In the genomic region with DNA sequence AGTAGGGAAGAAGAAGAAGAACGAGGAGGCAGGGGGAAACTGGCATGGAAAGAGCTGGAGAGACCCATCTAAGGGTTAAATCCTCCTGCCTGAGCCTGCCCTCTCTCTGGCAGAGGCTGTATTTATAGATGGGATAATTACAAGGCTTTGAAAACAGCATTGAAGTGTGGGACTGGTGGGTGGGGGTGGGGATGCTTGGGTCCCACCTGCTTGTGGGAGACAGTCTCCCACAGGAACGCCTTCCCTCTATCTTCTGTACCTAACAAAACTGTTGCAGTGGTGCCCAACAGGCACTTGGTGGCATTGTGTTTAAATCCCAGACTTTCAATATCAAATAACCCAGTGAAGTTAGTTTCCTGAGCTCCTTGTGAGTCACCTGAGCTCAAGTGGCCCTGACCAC, we compare ENCODE assay signal across 19 mouse cellular contexts.
DNase-seq lines count a peak whose midpoint lies in the region; ATAC-seq lines count a peak whose summit lies in the region.
"Had no signal": no experiment of that assay in that cellular context is flagged by ENCODE, and none has a peak within 500 bp of the region (broad histone marks: within the 10 kb centered on the region; RNA-seq: fewer than 3 reads in every experiment).

No protein-coding gene starts in this region.

- H3K4me2 ChIP-seq in midbrain, embryonic 14.5 days (ENCODE audit: low read length) = no peak overlapping the region
- no peak overlapping the region for H3K4me2 ChIP-seq in midbrain, embryonic 15.5 days
- H3K4me2 ChIP-seq in embryonic facial prominence, embryonic 11.5 days (ENCODE audit: low read depth, low read length) = no peak overlapping the region
- H3K4me2 ChIP-seq: heart, embryonic 12.5 days; limb, embryonic 13.5 days had no signal

- no peaks in the 10 kb centered on the region for H3K36me3 ChIP-seq in midbrain, embryonic 14.5 days (ENCODE audit: control insufficient read depth, insufficient read depth, low read length)
- H3K36me3 ChIP-seq in midbrain, embryonic 15.5 days (replicated peaks) = no peaks in the 10 kb centered on the region
- no peaks in the 10 kb centered on the region for H3K36me3 ChIP-seq in embryonic facial prominence, embryonic 11.5 days (replicated peaks; ENCODE audit: control insufficient read depth, insufficient read depth, low read depth, low read length)
- H3K36me3 ChIP-seq: heart, embryonic 12.5 days; limb, embryonic 13.5 days had no signal

- H3K9me3 ChIP-seq in midbrain, embryonic 14.5 days (ENCODE audit: control insufficient read depth, low read length) = no peaks in the 10 kb centered on the region
- H3K9me3 ChIP-seq in midbrain, embryonic 15.5 days = no peaks in the 10 kb centered on the region
- H3K9me3 ChIP-seq in embryonic facial prominence, embryonic 11.5 days (replicated peaks; ENCODE audit: control insufficient read depth, low read length) = no peaks in the 10 kb centered on the region
- H3K9me3 ChIP-seq: heart, embryonic 12.5 days; limb, embryonic 13.5 days had no signal

- no peaks in the 10 kb centered on the region for H3K4me1 ChIP-seq in midbrain, embryonic 14.5 days (ENCODE audit: control insufficient read depth, insufficient read depth, low read length)
- no peaks in the 10 kb centered on the region for H3K4me1 ChIP-seq in midbrain, embryonic 15.5 days
- no peaks in the 10 kb centered on the region for H3K4me1 ChIP-seq in embryonic facial prominence, embryonic 11.5 days (ENCODE audit: control insufficient read depth, insufficient read depth, low read length)
- H3K4me1 ChIP-seq: heart, embryonic 12.5 days; limb, embryonic 13.5 days had no signal

- 60% methylated on average over 2 of the region's 2 CpGs for WGBS in midbrain, embryonic 14.5 days
- 45% methylated on average over 2 of the region's 2 CpGs for WGBS in midbrain, embryonic 15.5 days
- 43% methylated on average over 2 of the region's 2 CpGs for WGBS in embryonic facial prominence, embryonic 11.5 days

- H3K9ac ChIP-seq in midbrain, embryonic 14.5 days (replicated peaks; ENCODE audit: low read length) = no peak overlapping the region
- H3K9ac ChIP-seq in midbrain, embryonic 15.5 days = no peak overlapping the region
- no peak overlapping the region for H3K9ac ChIP-seq in embryonic facial prominence, embryonic 11.5 days (replicated peaks; ENCODE audit: low read length)
- H3K9ac ChIP-seq: heart, embryonic 12.5 days; limb, embryonic 13.5 days; liver, embryonic 14.5 days had no signal

- DNase-seq in frontal cortex, postnatal 36 days (ENCODE audit: low spot score in 2 of 2) = no peak
- peak; percentile 31 for DNase-seq in midbrain, embryonic 14.5 days
- peak; percentile 7 for DNase-seq in embryonic facial prominence, embryonic 11.5 days (ENCODE audit: low spot score)
- DNase-seq in forelimb bud, embryonic 11.5 days (ENCODE audit: low read depth, low spot score) = peak; percentile 8
- no peak for DNase-seq in testis, postnatal 10 days (ENCODE audit: low spot score)
- DNase-seq in cerebellum, adult 9-10 months = no peak
- DNase-seq: adrenal gland, adult 8-10 months; B cell, adult 2 months; cerebellum, adult 11-12 months; cerebellum, postnatal 36 days; kidney, adult 8-10 months; kidney, postnatal 36 days; thymus, postnatal 14 days had no signal

- H3K27ac ChIP-seq in midbrain, embryonic 14.5 days (replicated peaks; ENCODE audit: low read depth, low read length) = no peak overlapping the region
- no peak overlapping the region for H3K27ac ChIP-seq in midbrain, embryonic 15.5 days
- H3K27ac ChIP-seq in embryonic facial prominence, embryonic 11.5 days (replicated peaks; ENCODE audit: low read depth, low read length) = no peak overlapping the region
- H3K27ac ChIP-seq: limb, embryonic 13.5 days; liver, embryonic 14.5 days had no signal

- no peaks in the 10 kb centered on the region for H3K27me3 ChIP-seq in midbrain, embryonic 14.5 days (ENCODE audit: control insufficient read depth, insufficient read depth, low read length)
- no peaks in the 10 kb centered on the region for H3K27me3 ChIP-seq in midbrain, embryonic 15.5 days (replicated peaks)
- H3K27me3 ChIP-seq in embryonic facial prominence, embryonic 11.5 days (ENCODE audit: control insufficient read depth, insufficient read depth, low read length) = no peaks in the 10 kb centered on the region
- H3K27me3 ChIP-seq: heart, embryonic 12.5 days; limb, embryonic 13.5 days had no signal

- H3K4me3 ChIP-seq in midbrain, embryonic 14.5 days (replicated peaks; ENCODE audit: low read depth, low read length) = no peak overlapping the region
- H3K4me3 ChIP-seq in midbrain, embryonic 15.5 days = no peak overlapping the region
- H3K4me3 ChIP-seq in embryonic facial prominence, embryonic 11.5 days (ENCODE audit: low read depth, low read length) = no peak overlapping the region
- H3K4me3 ChIP-seq: erythroblast, embryonic 14.5 days; heart, embryonic 12.5 days; limb, embryonic 13.5 days had no signal

- peak; percentile 65; the same call in 1 of the 2 replicates for ATAC-seq in frontal cortex, adult (ENCODE audit: low TSS enrichment)
- ATAC-seq in midbrain, embryonic 14.5 days (ENCODE audit: low FRiP score, low TSS enrichment) = no peak
- ATAC-seq in midbrain, embryonic 15.5 days (replicated peaks) = no peak
- ATAC-seq in embryonic facial prominence, embryonic 11.5 days (replicated peaks; ENCODE audit: insufficient number of reproducible peaks, low FRiP score, low TSS enrichment, low read depth) = 0 out of 2 replicates have a peak, but pooled peaks have one; percentile 34

Comparison
In these comparisons a context has a peak if more than half of its experiments do, and no peak if none do; other contexts are left out.
1. ATAC-seq: peak in frontal cortex, adult (single experiment) and embryonic facial prominence, embryonic 11.5 days (single experiment); none in midbrain, embryonic 14.5 days (single experiment) and midbrain, embryonic 15.5 days (single experiment).
2. DNase-seq: peak in midbrain, embryonic 14.5 days (single experiment), embryonic facial prominence, embryonic 11.5 days (single experiment) and forelimb bud, embryonic 11.5 days (single experiment); none in frontal cortex, postnatal 36 days (0 of 2), testis, postnatal 10 days (single experiment) and cerebellum, adult 9-10 months (single experiment).